Mouse (Mus musculus): ENCODE measurements around the gene Gpc4.

Gene Gpc4

GRCm38 (mm10) chrX:52151100-52151499 lies 14.0 kb downstream of the Gpc4 start:
- ATAC-seq (ENCODE audit: low TSS enrichment), result no peak

GRCm38 (mm10) chrX:52145563-52145962 lies 19.5 kb downstream of the Gpc4 start:
- ATAC-seq (ENCODE audit: low TSS enrichment), result no peak

DNA sequence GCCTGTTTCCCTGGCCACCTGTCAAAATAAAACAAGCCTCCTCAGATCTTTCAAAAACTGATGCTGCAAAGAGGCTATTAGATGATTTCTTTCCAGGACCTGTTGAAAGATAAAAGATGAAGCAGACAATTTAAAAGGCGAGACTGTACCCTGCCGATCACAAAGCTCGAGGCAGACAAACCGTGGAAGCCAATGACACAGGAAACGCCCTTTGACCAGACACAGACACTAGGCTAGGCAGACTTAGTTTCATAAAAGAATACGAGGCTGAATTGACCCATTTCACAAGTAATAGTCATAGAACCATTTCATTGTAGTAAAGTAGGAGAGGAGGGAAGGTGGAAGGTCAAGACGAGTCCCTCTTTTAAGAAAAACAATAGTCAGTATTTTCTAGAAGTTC lies 20.6 kb downstream of the Gpc4 start:
- no peak for ATAC-seq (ENCODE audit: low TSS enrichment)

DNA sequence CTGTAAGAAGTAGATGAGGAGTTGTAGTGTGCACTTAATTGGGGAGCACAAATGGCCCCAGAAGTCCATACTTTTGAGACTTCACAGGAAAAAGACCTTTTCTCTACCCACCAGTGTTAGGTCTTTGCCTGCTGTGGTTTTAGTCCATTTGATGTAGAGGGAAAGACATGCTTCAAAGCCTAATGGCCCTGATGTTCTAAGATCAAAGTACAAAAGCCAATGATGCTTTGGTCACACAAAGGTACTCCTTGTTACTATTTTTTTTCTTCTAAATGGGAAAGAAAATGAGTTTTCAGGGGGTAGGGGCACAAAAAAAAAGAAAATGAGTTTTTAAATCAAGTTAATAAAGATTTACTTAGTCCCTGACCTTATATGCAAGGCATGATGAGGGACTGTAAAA lies 24.7 kb downstream of the Gpc4 start:
- ATAC-seq (ENCODE audit: low TSS enrichment), result no peak

GRCm38 (mm10) chrX:52138461-52139075 lies 26.5 kb downstream of the Gpc4 start:
- no peak for ATAC-seq (ENCODE audit: low TSS enrichment)

DNA sequence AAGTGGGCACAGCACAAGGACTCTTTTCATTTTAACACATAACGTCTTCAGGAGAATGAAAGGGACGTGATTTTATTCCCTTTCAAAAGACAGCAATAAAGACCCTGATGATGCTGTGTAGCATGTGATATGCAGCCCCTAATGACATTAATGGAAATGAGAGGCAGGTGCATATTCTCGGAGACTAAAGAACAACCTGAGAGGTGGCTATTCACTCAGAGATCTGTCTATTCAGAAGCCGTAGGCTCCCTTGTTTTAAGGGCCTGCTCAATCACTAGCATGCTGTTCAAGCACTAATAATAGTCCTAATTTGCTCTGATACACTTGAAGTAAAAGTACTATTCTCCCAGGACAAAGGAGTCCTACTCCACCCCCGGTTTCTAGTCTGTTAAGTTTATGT lies 27.0 kb downstream of the Gpc4 start:
- ATAC-seq (ENCODE audit: low TSS enrichment), result no peak

GRCm38 (mm10) chrX:52136525-52136924 lies 28.5 kb downstream of the Gpc4 start:
- no peak for ATAC-seq (ENCODE audit: low TSS enrichment)

- no peak for ATAC-seq (ENCODE audit: low TSS enrichment)
These were observed 35.4 kb downstream of the Gpc4 start for GRCm38 (mm10) chrX:52129604-52130003.

- ATAC-seq (ENCODE audit: low TSS enrichment), result no peak
These were observed 36.3 kb downstream of the Gpc4 start for GRCm38 (mm10) chrX:52128794-52129193.

DNA sequence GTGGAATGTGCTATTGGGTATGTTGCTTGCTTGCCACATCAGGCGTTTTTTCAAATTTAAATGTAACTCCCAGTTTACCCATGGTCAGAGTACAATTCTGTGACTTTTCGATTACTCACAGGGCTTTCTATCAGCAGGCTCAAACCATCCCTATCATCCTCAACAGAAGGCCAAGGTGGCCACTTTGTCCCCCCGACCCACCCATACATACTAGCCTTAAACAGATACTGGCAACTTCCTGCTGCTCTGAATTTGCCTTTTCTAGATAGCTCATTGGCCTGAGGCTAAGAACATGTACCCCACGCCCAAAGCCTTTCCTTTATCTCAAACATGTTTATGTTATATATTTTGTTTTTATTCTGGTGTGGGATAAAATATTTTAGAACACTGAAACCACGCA lies 51.4 kb downstream of the Gpc4 start:
- ATAC-seq (ENCODE audit: low TSS enrichment), result no peak

GRCm38 (mm10) chrX:52109663-52110062 lies 55.4 kb downstream of the Gpc4 start:
- ATAC-seq (ENCODE audit: low TSS enrichment), result no peak

GRCm38 (mm10) chrX:52108966-52109365 lies 56.1 kb downstream of the Gpc4 start:
- no peak for ATAC-seq (ENCODE audit: low TSS enrichment)

DNA sequence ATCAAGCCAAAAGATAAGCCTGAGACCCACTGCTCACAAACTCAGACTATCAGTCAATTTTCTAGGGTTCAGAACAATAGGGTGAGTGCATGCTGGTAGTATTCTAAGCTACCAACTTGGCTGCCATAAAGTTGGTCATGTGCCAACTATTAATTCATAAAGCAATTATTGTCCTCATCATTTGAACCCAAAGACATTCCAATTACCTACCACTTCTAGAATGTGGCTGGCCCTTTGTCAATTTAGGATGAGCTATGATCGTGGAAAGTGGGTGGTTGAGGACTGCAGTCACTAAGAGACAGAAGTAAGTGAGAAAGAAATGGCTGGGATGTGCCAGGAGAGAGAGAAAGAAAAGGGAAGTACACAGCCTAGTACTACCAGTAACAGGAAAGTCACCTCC lies 61.3 kb downstream of the Gpc4 start:
- no peak for ATAC-seq (ENCODE audit: low TSS enrichment)

DNA sequence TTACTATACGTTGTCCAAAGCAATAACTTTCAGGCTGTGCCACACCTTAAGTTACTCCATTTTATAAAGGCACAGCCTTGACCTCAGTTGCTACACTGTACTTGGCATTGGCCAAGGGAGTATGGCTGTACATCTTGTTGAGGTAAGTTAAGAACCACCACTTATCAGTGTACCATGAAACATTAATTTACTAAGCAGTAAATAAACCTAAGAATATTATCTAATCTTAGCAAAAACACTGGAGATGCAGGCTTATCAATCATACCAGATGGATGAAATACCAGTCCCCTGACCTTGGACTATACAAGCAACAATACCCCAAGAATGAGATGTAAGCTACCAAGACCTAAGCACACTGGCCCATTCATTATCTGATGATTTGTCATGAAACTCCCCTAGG lies 63.1 kb downstream of the Gpc4 start:
- ATAC-seq (ENCODE audit: low TSS enrichment), result no peak

- no peak for ATAC-seq (ENCODE audit: low TSS enrichment)
These were observed 63.6 kb downstream of the Gpc4 start for GRCm38 (mm10) chrX:52101445-52101844.

DNA sequence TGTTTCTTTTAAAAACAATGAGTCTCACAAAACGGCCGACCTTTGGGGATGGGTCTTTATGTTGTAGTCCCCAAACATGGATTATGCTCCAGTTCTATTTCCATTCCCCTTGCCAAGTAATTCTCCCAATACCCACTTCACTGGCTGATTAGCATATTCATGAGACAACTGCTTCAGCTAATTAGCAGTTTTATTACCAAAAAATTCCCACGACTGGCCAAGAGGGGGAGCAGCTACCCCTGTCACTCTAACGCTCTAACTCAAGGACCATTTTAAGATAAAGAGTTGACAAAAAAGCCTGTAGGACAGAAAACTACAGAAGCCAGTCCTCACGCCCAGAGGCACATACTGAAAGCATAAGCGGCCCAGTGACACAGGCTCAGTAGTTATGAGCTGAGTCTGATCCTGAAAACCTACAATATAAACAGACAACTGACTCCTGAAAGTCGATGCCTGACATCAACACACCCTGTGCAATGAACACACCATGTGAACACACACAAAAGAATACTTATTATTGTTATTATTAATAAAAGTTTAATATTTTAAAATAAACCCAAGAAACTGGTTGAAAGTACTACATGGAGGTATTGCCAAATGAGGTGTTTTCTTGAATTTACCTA lies 77.2 kb downstream of the Gpc4 start:
- no peak for ATAC-seq (ENCODE audit: low TSS enrichment)

DNA sequence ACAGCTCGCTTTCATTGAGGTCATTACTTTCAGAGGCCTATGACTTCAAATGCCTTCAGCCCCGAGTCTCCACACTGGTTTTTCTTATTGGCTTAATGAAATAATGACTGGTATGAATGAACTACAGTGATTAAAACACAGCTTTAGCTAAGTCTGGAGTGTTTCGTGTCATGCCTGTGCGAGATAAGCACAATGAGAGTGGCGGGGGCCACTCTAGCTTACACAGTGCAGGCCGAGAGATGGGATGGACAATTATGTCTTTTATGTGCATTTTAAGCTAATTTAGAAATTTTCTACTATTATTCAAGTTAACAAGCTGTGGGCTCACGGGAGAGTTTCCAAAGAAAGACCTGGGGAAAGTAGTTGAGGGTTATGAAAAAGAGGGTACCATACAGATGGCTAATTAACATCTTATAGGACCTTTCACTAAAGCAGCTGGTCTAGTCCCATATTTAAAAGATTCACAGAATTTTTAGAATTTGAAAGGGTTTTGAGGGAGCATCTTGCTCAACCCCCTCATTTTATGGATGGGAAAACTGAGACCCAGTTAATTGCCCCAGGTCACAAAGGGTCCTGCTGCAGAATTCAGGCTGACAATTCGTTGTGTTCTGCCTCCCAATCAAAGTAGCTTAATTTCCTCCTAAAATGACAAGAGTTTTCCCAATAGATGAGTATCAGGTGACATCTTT lies 78.0 kb downstream of the Gpc4 start:
- no peak for ATAC-seq (ENCODE audit: low TSS enrichment)

DNA sequence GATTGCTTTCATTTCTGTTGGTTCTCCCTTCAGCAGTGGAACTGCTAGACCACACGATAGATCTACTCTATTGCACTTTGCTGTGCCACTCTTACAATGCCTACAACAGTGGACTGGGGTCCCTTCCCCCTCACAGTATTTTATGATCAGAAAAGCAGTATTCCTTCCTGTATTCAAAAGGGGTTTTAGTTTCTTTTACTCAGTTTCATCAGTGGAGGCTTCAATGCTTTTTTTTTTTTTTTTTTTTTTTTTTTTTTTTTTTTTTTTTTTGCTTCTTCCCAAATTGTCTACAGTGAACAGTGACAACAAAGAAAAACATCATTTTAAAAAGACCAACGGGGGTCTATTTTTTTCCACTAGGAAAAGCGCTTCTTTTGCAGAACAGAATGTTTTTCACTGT lies 81.5 kb downstream of the Gpc4 start:
- no peak for ATAC-seq (ENCODE audit: low TSS enrichment)

GRCm38 (mm10) chrX:52072410-52072809 lies 92.6 kb downstream of the Gpc4 start:
- ATAC-seq (ENCODE audit: low TSS enrichment), result no peak

- no peak for ATAC-seq (ENCODE audit: low TSS enrichment)
These were observed 111.6 kb downstream of the Gpc4 start for GRCm38 (mm10) chrX:52053416-52053815.

DNA sequence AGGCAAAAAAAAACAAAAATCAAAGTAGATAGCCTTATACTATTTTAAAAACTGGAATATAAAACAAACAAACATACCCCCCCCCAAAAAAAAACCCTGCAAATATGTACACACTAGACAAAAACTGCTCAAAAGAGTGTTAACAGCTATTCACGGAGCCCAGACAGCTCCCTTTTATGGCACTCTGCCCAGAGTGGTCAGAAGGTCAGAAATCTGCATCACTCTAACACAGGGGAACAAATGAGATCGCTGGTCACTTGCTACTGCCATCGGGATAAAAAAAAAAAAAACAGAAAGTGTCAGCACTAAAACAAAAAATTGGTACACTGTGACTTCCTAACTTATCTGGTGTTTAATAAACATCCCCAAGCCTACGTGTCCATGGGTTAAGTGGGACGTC lies 113.0 kb downstream of the Gpc4 start:
- no peak for ATAC-seq (ENCODE audit: low TSS enrichment)

DNA sequence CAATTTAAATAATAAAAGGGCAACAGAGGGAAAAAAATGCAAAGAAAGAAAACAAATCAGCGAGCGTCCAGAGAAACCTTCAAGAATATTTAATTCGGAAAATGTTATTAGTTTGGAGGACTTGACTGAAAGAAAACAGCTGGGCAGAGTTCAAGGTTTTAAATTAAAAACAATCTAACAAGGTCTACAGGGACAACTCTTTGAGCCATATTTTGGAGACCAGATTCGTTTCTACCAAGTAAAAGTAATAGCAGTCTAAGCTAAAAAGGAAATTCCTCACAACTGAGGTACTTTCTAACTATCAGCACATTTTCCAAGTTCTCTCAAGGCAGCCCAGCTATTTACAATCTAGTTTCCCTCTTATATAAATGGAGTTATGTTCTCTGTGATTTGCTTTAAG lies 114.1 kb downstream of the Gpc4 start:
- ATAC-seq (ENCODE audit: low TSS enrichment), result no peak

GRCm38 (mm10) chrX:52039875-52040274 lies 125.2 kb downstream of the Gpc4 start:
- ATAC-seq (ENCODE audit: low TSS enrichment), result no peak
